Mouse (Mus musculus) small intestine, adult 2 months (tissue): ENCODE data around the gene Rbm39.

Experiments
- CTCF ChIP-seq: fragments of 200-500 bp; IDR thresholded peaks from 2 replicates; pipeline ENCODE4 v1.5.1; 2012; ENCODE audit warnings: low read depth, mild to moderate bottlenecking, control low read depth, inconsistent platforms, low read length, moderate library complexity, mixed read lengths; ENCODE audit not compliant: insufficient replicate concordance, insufficient read length; ENCODE audit errors: extremely low read depth
- POLR2A ChIP-seq: fragments of 200-500 bp; IDR thresholded peaks from 2 replicates; pipeline ENCODE4 v1.6.1; 2012; ENCODE audit warnings: low read depth, mild to moderate bottlenecking, control low read depth, inconsistent platforms, low read length, moderate library complexity

DNA sequence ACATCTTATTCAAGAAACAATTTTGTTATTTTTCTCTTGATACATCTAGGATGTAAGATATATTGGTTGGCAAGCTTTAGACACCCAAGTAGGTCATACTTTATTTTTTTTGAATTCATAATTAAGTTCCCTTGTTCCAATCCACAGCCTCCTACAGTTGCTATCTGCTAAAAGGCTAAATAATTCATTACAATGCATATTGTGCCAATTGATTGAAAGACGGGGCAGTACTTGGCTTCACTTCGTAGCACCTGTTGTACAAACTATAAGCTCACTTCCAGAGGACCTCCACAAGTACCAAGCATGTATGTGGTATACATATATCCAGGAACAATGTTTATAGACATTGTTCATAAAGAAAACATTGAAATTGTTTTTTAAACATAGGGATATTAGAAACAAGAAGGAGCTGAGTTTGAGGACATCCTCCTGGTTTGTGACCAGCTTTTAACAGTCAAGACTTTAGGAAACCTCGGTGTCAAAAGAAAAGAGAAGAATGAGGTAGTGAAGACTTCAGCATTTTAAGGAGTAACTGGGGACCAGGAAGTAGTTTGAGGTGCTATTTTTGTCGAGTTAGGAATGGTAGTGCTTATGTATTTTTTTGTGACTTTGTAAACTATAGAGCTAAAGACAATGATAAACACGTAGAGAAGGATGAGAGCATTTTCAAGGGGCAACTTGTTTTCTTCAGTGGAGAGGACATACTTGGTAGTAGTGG is 33.6 kb downstream of the Rbm39 start:
- TF ChIP-seq CTCF, result no peak
- TF ChIP-seq POLR2A, result no peak
